Mouse (Mus musculus): ENCODE measurements at regions not wholly inside any gene's neighbourhood (a gene's known extent, or its start where the extent isn't known, plus 50 kb on each side); places are given as distances from the start of the nearest gene placed in this dataset.
A peak's percentile ranks its signal among the peaks of the same experiment; 100 is the strongest.

GRCm38 (mm10) chr8:104028626-104029025 lies 72.8 kb upstream of the Cdh5 start:
- peak; percentile 45 for DNase-seq (ENCODE audit: low read depth, low spot score)

DNA sequence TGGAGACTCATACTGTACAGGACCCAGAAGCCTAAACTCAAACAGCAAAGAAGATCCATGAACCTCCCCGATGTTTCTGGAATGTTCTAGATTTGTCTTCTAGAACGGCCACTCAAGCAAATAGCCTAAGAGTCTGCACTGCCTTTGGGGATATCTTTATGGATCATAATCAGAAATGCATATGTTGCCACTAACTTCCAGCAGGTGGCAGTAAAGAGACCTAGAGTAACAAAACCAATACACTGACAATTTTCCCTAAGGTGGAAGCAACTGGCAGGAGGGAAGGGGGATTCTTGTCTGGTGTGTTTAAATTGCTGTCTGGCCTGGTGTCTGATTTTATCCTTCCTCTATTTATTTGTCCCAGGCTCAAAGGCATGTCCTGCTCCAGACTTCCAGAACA lies 69.2 kb upstream of the Cdh5 start:
- DNase-seq (ENCODE audit: low read depth, low spot score), result peak; percentile 32

DNA sequence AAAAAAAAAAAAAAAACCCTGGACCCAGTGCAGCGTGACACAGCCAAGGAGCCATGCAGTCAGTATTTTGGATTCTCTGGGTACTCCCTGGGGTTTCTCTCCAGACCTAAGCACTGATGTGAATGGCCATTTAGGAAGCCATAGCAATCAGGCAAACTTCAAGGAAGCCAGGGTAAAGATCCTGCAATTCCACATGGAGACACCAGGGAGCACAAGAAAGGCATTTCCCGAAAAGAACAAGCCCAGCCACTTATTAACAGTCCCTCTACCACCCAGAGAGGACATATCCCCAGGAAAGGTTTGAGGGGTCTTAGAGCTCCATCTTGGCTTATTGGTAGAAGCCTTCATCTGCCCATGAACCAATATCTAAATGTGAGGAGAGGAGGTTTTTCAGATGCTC lies 68.3 kb upstream of the Cdh5 start:
- no peak for DNase-seq (ENCODE audit: low read depth, low spot score)

GRCm38 (mm10) chr8:104034286-104034685 lies 67.1 kb upstream of the Cdh5 start:
- no peak for DNase-seq (ENCODE audit: low read depth, low spot score)

DNA sequence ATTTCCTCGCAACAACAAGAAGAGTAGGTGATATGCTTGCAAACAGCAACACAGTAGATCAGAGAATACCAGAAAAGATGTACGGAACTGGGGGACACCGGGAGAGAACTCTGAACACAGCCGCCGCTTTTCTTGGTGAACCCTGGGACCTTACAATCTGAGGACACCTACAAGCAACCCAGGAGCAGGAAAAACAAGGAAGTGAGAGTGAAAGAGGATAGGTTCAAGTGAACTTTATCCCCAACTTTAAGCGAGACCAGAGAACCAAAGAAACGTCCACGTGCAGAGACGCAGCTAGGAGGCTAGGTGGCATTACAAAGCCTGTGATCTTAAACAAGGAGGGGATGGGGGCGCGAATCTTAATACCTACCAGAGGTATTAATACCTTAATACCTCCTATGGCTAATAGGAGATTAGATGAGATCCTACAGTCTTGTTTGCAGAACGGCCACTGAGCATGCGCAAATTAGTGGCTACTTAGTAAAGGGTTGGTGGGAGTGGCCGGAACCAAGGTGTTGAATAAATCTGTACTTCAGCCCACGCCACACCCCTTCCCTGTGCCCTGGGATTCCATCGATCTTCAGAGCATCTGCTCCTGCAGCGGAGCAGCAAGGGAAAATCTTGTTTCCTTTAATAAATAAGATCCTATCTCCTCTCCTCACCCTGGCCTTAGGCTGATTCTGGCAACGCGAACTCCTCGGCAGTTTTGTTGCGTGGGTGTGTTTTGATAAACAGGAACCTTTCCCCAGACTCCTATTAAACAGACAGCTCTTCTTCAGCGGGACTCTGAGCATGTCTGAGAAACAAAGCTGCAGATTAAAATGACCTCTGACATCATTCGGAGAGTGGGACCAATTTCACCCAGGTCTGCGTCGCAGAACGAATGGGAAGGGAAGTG lies 64.6 kb upstream of the Cdh5 start:
- DNase-seq (ENCODE audit: low read depth, low spot score), result no peak

DNA sequence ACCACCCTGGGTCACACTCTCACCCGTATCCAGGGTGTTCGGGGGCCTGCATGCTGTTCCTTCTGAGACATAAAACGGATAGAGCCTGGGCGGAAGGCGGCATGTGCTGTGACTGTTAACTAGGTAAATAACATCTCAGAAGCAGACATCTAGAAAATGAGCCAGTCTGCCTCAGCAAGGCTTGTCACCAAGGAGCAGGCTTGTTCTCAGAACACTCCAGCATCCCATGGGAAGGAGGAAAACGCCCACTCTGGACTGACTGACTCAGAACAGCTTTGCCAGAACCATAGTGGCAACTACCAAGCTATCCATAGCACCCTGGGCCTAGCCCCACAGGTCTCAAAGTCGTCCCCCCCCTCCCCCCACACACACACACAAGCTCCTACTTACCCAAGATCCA lies 63.8 kb upstream of the Cdh5 start:
- no peak for DNase-seq (ENCODE audit: low read depth, low spot score)

DNA sequence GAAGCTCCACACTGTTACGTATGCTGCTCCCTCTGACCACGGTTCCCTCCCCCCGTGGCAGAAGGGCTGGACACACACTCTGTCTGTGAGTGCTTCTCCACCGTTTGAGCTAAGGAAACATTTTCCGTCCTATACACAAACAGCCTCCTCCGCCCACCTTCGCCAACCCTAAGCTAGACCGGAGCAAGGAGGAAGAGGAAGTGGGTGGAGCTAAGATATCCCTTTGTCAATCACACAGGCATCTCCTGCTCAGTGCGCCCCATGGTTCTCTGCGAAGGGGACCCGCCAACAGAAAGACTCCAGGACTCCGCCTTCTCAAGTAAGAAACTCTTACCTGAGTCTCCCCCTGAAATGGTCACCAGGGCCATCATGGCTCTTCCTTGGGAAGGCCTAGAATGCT lies 61.9 kb upstream of the Cdh5 start:
- peak; percentile 67 for DNase-seq (ENCODE audit: low read depth, low spot score)

DNA sequence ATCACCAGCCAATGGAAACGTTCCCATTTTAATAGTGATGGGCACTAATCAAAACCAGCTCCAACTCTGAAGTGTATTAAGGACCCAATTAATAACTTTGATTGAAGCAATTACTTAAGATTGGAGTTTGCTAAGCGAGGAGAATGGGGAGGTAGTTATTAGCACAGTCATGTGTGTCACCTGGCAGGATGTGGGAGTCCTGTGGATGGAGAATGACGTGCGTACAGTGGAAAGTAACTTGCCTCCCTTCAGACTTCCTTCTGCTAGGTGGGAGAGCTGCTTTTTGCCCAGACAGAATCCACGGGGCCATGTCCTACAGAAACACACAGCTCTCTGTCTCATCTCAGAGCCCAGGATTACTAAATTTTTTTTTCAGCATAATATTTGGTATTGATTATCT lies 59.9 kb upstream of the Cdh5 start:
- peak; percentile 35 for DNase-seq (ENCODE audit: low read depth, low spot score)

DNA sequence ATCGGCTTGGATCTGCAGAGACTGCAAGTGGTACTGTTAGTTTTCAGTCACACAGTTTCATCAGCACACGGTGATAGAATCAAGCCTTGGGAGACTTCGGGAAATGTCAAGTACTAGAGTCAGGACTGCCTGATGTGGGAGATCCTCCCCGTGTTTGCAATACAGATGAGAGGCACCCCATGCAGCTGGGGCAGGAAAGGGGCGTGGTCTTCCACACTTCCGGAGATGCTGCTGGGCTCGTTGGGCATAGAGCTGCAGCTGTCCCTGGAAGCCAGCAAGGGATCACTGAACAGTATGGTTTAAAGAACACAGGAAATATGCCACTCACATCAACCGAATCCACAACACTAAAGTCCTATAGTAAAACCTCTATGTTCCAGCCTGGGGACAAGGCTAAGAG lies 59.0 kb upstream of the Cdh5 start:
- DNase-seq (ENCODE audit: low read depth, low spot score), result peak; percentile 35

DNA sequence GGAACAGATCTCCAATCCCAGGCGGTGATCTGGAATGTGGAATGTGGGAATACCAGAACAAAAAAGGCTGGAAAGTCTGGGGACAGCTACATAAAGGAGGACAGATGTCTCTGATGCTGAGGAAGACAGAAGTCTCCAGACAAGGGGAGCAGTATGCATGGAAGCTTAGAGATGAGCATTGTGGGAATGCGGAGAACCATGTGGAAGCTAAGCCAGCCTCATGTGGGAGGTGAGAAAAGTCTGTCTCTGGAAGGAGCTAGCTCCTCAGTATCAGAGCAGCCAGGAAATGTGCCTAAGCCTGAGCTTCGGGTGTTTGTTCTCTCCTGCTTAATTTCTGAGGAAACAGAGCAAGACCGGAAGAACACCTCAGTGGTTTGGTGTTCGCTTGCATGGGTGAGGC lies 53.4 kb upstream of the Cdh5 start:
- DNase-seq (ENCODE audit: low read depth, low spot score), result no peak

DNA sequence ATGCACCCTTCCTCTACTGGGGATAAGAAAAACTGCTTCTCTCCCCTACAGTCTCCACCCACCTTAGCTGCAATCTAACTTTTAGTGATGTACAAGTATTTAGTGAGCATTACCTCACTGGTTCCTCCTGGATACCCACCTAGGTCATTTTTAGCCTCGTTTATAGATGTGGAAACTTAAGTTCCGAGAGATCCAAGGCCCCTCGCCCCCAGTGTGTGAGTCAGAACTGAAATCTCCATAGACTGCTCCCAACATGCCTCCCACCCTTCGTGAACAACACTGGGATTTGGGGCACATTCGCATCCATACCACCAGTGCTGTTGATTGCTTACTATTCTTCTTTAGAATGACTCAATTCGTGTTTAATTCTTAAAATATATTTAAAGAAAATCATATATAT lies 52.2 kb upstream of the Cdh5 start:
- no peak for DNase-seq (ENCODE audit: low read depth, low spot score)

- DNase-seq (ENCODE audit: low read depth, low spot score), result peak; percentile 49
These were observed 50.5 kb upstream of the Cdh5 start for GRCm38 (mm10) chr8:104050694-104051539.

DNA sequence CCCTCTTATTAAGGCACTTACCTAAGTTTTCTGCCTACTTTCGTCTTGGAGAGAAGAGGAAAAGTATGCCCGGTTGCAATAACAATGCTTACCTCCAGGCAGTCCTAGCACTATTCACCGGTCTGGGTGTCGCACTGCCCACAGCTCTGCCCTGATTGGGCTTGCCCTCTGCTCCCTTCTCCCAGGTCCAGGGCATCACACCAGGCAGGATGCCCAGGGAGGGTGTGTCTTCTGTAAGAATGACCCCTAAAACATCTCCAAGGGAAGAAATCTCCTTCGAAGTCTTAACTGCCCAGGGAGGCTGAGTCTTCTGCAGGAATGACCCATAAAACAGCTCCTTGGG lies 49.9 kb upstream of the Cdh5 start:
- DNase-seq (ENCODE audit: low read depth, low spot score), result no peak

Data from CD4-positive helper T cell, adult 2 months (primary cell).